Mouse (Mus musculus) liver, adult 2 months (tissue): ENCODE measurements around the gene Arhgef15. TPM values are rescaled to one million over a fixed set of nuclear protein-coding genes. Genes with fewer than 3 reads are reported as not detected.

Source experiments
- DNase-seq: peaks from one replicate; pipeline ENCODE4 v3.0.0-alpha.2; 2011; ENCODE audit warnings: low read depth, low spot score; ENCODE audit errors: extremely low read depth
- H3K27ac ChIP-seq: fragments of 200-500 bp; replicated peaks from 2 replicates; pipeline ENCODE4 v1.5.1; 2012; ENCODE audit warnings: low read depth, mild to moderate bottlenecking, control low read depth, inconsistent platforms, low read length; ENCODE audit not compliant: insufficient read depth
- H3K27me3 ChIP-seq: fragments of 200-500 bp; 2 replicates; pipeline ENCODE4 v1.6.1; 2012; ENCODE audit warnings: mild to moderate bottlenecking, moderate library complexity, low read length, inconsistent platforms; ENCODE audit not compliant: control insufficient read depth, insufficient read depth
- H3K36me3 ChIP-seq: fragments of 200-500 bp; 2 replicates; pipeline ENCODE4 v1.6.1; 2012; ENCODE audit warnings: low read length, inconsistent platforms; ENCODE audit not compliant: control insufficient read depth, insufficient read depth
- H3K4me1 ChIP-seq: fragments of 200-500 bp; 2 replicates; pipeline ENCODE4 v1.6.1; 2011; ENCODE audit warnings: low read length; ENCODE audit not compliant: control insufficient read depth, insufficient read depth
- H3K4me3 ChIP-seq: fragments of 200-500 bp; 2 replicates; pipeline ENCODE4 v1.5.1; 2011; ENCODE audit warnings: low read depth, mild to moderate bottlenecking, control low read depth, low read length, moderate library complexity; ENCODE audit not compliant: insufficient read depth
- H3K79me2 ChIP-seq: fragments of 200-500 bp; 2 replicates; pipeline ENCODE4 v1.6.1; 2012; ENCODE audit warnings: inconsistent platforms, mild to moderate bottlenecking, low read length, moderate library complexity; ENCODE audit not compliant: control insufficient read depth, insufficient read depth
- H3K9ac ChIP-seq: fragments of 200-500 bp; 2 replicates; pipeline ENCODE4 v1.6.1; 2012; ENCODE audit warnings: low read depth, mild to moderate bottlenecking, control low read depth, inconsistent platforms, low read length
- CTCF ChIP-seq: fragments of 200-500 bp; IDR thresholded peaks from 2 replicates; pipeline ENCODE4 v1.5.1; 2011; ENCODE audit warnings: low read depth, low read length, control low read depth
- POLR2A ChIP-seq: fragments of 200-500 bp; IDR thresholded peaks from 2 replicates; pipeline ENCODE4 v1.6.1; 2011; ENCODE audit warnings: low read length, control low read depth; ENCODE audit not compliant: insufficient read depth; ENCODE audit errors: extremely low read depth
- WGBS: fragments of 180-500 bp; shearing (Covaris S2); methylation state at CpG from one replicate; pipeline ENCODE4 v1.1.7; 2018; 5-methylcytosine and 5-hydroxymethylcytosine counted together
- polyA plus RNA-seq: library from polyadenylated mRNA; depleted of rRNA; stranded (reverse); fragments of >200 nt; gene quantifications from 2 replicates; pipeline ENCODE4 v1.2.3, GENCODE M21; 2012
- total RNA-seq: library from RNA; depleted of rRNA; stranded (reverse); fragments of >200 nt; gene quantifications from 2 replicates; pipeline ENCODE4 v1.2.3, GENCODE M21; 2014

Gene Arhgef15
- total and polyA plus RNA-seq, 2 experiments = 2.4 to 14.8 TPM

- H3K9ac ChIP-seq = no peak overlapping the region
- 69% methylated on average over 5 of the region's 5 CpGs for WGBS
- TF ChIP-seq CTCF = no peak
- H3K27ac ChIP-seq = no peak overlapping the region
- peaks cover 35% of the 10 kb centered on the region for H3K36me3 ChIP-seq
- H3K79me2 ChIP-seq = no peaks in the 10 kb centered on the region
- no peak for DNase-seq
- no peaks in the 10 kb centered on the region for H3K27me3 ChIP-seq
- peaks cover 2% of the 10 kb centered on the region; the same call in 1 of the 2 replicates for H3K4me1 ChIP-seq
- no peak overlapping the region for H3K4me3 ChIP-seq
These were observed 54.5 kb downstream of the Arhgef15 start for GRCm38 (mm10) chr11:68902823-68903222.

- TF ChIP-seq CTCF = no peak
- 4% methylated on average over 11 of the region's 11 CpGs for WGBS
- H3K27ac ChIP-seq = no peak overlapping the region
These were observed 54.9 kb downstream of the Arhgef15 start for GRCm38 (mm10) chr11:68902367-68902766.

GRCm38 (mm10) chr11:68902047-68902364, 55.3 kb downstream of the Arhgef15 start:
- TF ChIP-seq CTCF (no peak), POLR2A (no peak)
- H3K4me1 ChIP-seq = peaks cover 2% of the 10 kb centered on the region; the same call in 1 of the 2 replicates
- H3K27ac ChIP-seq = no peak overlapping the region
- H3K27me3 ChIP-seq = no peaks in the 10 kb centered on the region
- peak overlapping the region; percentile 87 for H3K9ac ChIP-seq
- under 1% methylated on average over 10 of the region's 10 CpGs for WGBS
- peaks cover 35% of the 10 kb centered on the region for H3K36me3 ChIP-seq
- peak overlapping the region; percentile 89 for H3K4me3 ChIP-seq
- DNase-seq = peak; percentile 19
- H3K79me2 ChIP-seq = no peaks in the 10 kb centered on the region

More at GRCm38 (mm10) chr11:68902367-68902766, 54.9 kb downstream of the Arhgef15 start:
- peak overlapping the region; percentile 89 for H3K4me3 ChIP-seq
- H3K79me2 ChIP-seq = no peaks in the 10 kb centered on the region
- peaks cover 2% of the 10 kb centered on the region; the same call in 1 of the 2 replicates for H3K4me1 ChIP-seq
- H3K9ac ChIP-seq = peak overlapping the region; percentile 69
- peaks cover 35% of the 10 kb centered on the region for H3K36me3 ChIP-seq
- H3K27me3 ChIP-seq = no peaks in the 10 kb centered on the region
- DNase-seq = no peak

DNA sequence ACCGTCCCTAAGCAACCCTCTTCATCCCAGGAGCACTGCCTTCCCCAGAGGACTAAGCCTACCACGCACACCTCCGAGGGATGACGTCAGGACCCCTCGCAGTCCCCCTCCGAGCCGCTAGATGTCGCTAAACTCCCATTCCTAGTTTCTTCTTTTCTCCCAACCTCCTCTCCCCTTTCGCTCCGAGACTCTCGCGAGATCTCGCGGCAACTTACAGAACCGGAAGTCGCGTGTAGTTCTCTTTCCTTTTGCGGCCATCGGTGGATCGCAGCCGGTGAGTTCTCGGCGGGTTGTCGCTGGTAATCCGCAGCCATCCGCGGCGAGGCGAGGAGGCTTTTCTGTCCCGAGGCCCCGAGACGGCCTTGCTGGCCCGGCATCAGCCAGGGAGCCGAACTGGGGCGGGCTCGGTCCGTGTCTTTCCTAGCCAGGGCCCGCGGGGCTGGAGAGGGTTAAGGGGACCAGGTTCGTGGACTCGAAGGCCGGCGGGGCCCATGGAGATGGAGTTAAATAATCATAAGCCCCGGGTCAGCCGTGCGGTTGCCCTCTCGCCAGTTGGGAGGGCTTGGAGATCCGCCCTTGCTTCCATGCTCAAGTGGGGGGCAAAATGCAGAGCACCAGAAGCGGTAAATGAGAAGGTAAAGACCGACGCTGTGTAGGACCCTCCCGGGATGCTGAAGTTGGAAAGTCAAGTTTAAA, 55.8 kb downstream of the Arhgef15 start, which contains the start of gene Rpl26:
Rpl26 (plus strand) TSS at position 233 of the 696 bp plus-strand sequence.
- peak; percentile 91 for DNase-seq
- H3K27me3 ChIP-seq = no peaks in the 10 kb centered on the region
- peak within 1 kb of the TSS; percentile 58 for H3K27ac ChIP-seq
- peak within 1 kb of the TSS; percentile 87 for H3K9ac ChIP-seq
- H3K4me3 ChIP-seq = peak within 1 kb of the TSS; percentile 89
- peaks cover 35% of the 10 kb centered on the region for H3K36me3 ChIP-seq
- WGBS = under 1% methylated on average over 52 of the region's 52 CpGs
- H3K79me2 ChIP-seq = no peaks in the 10 kb centered on the region
- peaks cover under 1% of the 10 kb centered on the region; the same call in 1 of the 2 replicates for H3K4me1 ChIP-seq
- peak; percentile 94 for TF ChIP-seq CTCF
- TF ChIP-seq POLR2A = peak; percentile 85

GRCm38 (mm10) chr11:68900519-68901350, 56.5 kb downstream of the Arhgef15 start:
- TF ChIP-seq CTCF = no peak
- TF ChIP-seq POLR2A = no peak
- H3K27ac ChIP-seq = no peak overlapping the region
- H3K36me3 ChIP-seq = peaks cover 30% of the 10 kb centered on the region
- peak overlapping the region; percentile 56 for H3K9ac ChIP-seq
- no peaks in the 10 kb centered on the region for H3K27me3 ChIP-seq
- H3K79me2 ChIP-seq = no peaks in the 10 kb centered on the region
- H3K4me1 ChIP-seq = no peaks in the 10 kb centered on the region
- DNase-seq = no peak
- WGBS = 25% methylated on average over 31 of the region's 31 CpGs
- H3K4me3 ChIP-seq = peak overlapping the region; percentile 61
